Mouse (Mus musculus): ENCODE results near the gene Ddost.
A peak's percentile ranks its signal among the peaks of the same experiment; 100 is the strongest.

The Ddost gene

GRCm38 (mm10) chr4:138304340-138305104, at the start of gene Ddost:
TSS of gene Ddost (plus strand) at chr4:138304730.
- peak; percentile 96 for DNase-seq (ENCODE audit: low spot score)

GRCm38 (mm10) chr4:138257116-138257687, 47.3 kb upstream of the Ddost start:
- DNase-seq (ENCODE audit: low spot score), result no peak

DNA sequence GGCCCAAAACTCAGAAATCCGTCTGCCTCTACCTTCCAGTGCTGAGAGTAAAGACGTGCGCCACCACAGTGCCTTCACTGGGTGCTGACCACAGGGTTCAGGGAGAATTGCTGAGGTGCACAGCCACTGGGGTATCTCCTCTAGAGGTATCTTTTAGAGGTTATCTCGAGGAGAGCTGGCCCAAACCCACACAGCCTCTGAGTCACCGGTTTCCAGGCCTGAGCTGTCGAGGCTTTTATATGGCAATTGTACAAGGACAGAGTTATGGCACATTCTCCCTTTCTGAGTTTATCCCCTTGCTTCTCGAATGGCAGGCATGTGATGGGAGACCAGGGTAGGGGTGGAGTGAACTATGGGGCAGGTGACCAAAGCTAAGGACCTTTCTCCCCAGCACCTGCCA, 45.9 kb upstream of the Ddost start:
- no peak for DNase-seq (ENCODE audit: low spot score)

DNA sequence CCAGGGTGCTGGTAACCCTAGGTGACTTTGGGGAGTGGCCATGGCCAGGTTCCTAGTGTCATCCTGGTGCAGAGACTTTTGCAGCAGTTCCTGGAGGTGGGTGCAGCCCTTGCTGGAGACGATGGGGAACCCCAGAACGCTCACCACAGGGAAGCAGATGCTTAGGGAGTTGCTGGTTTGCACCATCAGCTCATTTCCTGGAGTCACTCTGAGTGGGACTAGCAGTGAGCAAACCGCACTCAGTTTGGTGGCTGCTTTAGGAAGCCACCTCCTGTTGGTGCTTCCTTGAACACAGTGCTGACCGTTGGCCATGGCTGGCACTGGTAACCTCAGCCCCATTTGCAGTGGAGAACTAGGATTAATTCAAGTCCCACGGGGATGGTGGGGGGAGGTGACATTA, 45.0 kb upstream of the Ddost start:
- DNase-seq (ENCODE audit: low spot score), result no peak

DNA sequence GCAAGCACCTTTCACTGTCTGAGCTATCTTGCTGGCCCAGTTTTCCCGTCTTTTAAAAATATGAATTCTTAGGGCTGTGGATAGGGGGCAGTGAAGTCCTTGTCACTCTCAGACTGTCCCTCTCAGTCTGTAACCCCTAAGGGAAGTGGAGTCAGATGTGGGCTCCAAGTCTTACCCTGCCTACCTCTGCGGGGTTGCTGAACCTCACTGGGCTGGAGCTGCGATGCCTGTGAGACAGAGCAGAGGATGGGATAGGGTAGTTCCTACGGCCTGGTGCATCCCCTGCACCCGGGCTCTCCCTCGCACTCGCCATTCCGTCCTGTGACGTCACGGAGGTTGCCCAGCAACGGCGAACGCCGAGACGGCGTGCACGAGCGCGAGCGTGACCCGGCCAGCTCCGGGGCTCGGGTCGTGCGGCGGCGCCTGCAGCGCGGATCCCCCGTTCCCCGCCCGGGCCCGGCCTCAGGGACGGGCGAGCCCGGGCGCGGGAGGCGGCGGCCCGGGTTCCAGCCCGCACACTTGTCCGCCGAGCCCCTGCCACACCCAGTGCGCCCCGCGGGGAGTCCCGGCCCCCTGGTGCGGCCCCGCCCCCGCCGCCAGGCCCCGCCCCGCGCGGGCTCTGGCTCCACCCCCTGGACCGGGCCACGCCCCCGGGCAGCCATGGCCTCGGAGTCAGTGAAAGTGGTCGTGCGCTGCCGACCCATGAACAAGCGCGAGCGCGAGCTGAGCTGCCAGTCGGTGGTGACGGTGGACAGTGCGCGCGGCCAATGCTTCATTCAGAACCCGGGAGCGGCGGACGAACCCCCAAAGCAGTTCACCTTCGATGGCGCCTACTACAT, 42.5 kb upstream of the Ddost start:
- peak; percentile 74 for DNase-seq (ENCODE audit: low spot score)

GRCm38 (mm10) chr4:138267869-138268268, 36.7 kb upstream of the Ddost start:
- no peak for DNase-seq (ENCODE audit: low spot score)

- no peak for DNase-seq (ENCODE audit: low spot score)
Measured at GRCm38 (mm10) chr4:138272011-138272997, 32.2 kb upstream of the Ddost start.

- DNase-seq (ENCODE audit: low spot score), result no peak
Measured at GRCm38 (mm10) chr4:138278346-138278745, 26.2 kb upstream of the Ddost start.

GRCm38 (mm10) chr4:138282834-138283233, 21.7 kb upstream of the Ddost start:
- DNase-seq (ENCODE audit: low spot score), result peak; percentile 56

- DNase-seq (ENCODE audit: low spot score), result no peak
Measured at GRCm38 (mm10) chr4:138286411-138286810, 18.1 kb upstream of the Ddost start.

GRCm38 (mm10) chr4:138288691-138289090, 15.8 kb upstream of the Ddost start:
- no peak for DNase-seq (ENCODE audit: low spot score)

GRCm38 (mm10) chr4:138292028-138292427, 12.5 kb upstream of the Ddost start:
- no peak for DNase-seq (ENCODE audit: low spot score)

- DNase-seq (ENCODE audit: low spot score), result no peak
Measured at GRCm38 (mm10) chr4:138293261-138293948, 11.1 kb upstream of the Ddost start.

- no peak for DNase-seq (ENCODE audit: low spot score)
Measured at GRCm38 (mm10) chr4:138293949-138294550, 10.5 kb upstream of the Ddost start.

DNA sequence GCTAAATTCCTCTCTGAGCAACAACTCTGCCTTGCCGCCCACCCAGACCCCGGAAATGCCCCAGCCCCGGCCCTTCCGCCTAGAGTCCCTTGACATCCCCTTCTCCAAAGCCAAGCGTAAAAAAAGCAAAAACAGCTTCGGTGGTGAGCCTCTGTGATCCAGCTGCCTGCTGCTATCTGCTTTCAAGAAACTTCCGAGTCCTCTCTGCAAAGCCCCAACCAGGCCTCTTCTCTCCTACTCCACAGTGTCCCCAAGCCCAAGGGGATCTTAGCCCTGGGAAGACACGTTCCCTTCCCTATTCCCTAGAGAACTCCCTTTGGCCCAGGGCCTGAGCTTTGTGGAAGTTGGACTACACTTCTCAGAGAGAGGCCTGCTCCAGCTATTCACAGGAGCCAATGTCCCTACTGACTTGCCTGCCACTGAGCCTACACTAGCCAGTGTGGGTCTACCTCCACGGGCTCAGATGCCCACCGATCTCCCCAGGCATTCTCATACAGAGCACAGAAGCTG, 3.2 kb upstream of the Ddost start:
- no peak for DNase-seq (ENCODE audit: low spot score)

GRCm38 (mm10) chr4:138303011-138303410, 1.5 kb upstream of the Ddost start:
- no peak for DNase-seq (ENCODE audit: low spot score)

- peak; percentile 27 for DNase-seq (ENCODE audit: low spot score)
Measured at GRCm38 (mm10) chr4:138303742-138304141, 788 bp upstream of the Ddost start.

DNA sequence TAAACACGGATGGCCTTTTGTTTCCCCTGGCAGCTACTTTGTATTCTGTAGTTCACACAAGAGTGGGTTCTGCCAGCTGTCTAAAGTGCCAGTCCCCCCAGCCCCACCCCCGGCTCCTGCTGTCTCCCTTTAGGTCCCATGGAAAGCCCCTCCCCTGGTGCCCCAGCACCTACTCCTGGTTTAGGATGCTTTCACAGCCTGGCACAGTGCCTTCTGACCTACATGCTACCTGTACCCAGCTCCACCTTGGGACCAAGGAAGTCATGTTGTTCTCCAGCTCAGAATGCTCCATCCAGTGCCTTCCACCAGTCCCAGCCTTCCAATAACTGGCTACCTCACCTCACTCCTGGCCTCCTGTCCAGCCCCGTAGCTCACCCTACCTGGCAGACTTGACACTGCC, 2.5 kb downstream of the Ddost start:
- DNase-seq (ENCODE audit: low spot score), result no peak

DNA sequence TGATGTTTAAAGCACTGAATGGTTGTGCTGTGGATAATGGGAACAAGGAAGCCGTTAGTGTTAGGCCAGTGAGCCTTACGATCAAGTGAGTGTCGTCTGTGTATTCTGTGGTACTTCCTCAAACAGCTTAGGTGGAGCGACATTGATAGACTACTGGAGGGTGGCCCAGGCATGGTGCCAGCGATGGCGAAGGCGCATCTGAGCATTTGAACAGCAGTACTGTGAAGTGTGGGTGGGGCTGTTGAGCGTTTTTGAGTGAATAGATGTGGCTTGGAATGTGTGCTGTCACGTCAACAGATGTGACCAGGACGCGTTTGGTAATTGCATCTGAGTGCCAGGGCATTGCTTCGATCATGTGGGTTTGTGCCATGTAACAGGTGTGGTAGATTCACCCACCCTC, 3.2 kb downstream of the Ddost start:
- DNase-seq (ENCODE audit: low spot score), result no peak

GRCm38 (mm10) chr4:138310311-138310910, 5.9 kb downstream of the Ddost start:
- DNase-seq (ENCODE audit: low spot score), result no peak

Data from spleen, adult 12 weeks (tissue).